Mouse (Mus musculus): ENCODE data around the gene Ddx21. TPM values are rescaled to one million over a fixed set of nuclear protein-coding genes. Genes with fewer than 3 reads are reported as not detected.

Gene Ddx21
- polyA plus RNA-seq, 1 experiment from 2014 or later = 35.4 TPM

DNA sequence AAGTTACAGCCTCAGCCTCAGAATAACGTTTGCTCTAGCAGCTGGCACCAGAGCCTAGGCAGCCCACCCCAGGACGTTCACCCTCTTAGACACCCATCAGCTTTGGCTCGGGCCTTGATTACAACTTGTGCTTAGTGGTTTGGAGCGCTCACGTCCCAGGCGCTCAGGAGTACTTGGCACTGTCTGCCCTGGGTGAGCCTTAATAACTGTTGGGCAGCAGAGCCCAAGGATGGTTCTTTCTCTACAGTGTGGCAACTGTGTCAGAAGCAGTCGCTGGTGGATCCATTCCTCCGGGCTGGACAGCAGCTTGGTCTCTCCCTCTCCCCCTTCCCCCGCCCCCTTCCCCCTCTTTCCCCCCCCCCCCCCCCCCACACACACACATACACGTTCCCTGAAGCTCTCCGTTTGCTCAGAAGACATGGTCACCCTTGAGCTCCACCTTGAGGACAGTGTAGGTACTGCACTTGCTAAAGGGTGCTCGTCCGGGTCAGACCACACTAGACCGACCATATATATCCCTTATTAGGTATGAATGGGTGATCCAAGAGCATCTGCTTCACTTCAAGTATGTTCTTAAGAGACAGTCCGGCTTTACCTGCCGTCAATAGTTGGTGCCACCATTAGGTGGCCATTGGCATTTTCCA is 52.4 kb downstream of the Ddx21 start:
- Histone ChIP-seq H3K4me1 (ENCODE audit: insufficient read depth) (no peaks in the 10 kb centered on the region), H3K9ac (no peak overlapping the region), H3K27me3 (ENCODE audit: insufficient read depth, low read length) (no peaks in the 10 kb centered on the region), H3K4me2 (no peak overlapping the region), H3K36me3 (ENCODE audit: insufficient read depth) (no peaks in the 10 kb centered on the region), H3K4me3 (ENCODE audit: low read depth, low read length) (no peak overlapping the region), H3K27ac (ENCODE audit: low read depth) (no peak overlapping the region), H3K9me3 (ENCODE audit: low read depth, low read length) (no peaks in the 10 kb centered on the region)
- DNase-seq = peak; percentile 82
- peak; percentile 87 for TF ChIP-seq CTCF (IDR thresholded peaks at IDR 0.05; ENCODE audit: low read depth)
- peak; percentile 74; the same call in 1 of the 2 replicates for ATAC-seq (ENCODE audit: insufficient read depth)
- WGBS = 25% methylated on average over 15 of the region's 16 CpGs

DNA sequence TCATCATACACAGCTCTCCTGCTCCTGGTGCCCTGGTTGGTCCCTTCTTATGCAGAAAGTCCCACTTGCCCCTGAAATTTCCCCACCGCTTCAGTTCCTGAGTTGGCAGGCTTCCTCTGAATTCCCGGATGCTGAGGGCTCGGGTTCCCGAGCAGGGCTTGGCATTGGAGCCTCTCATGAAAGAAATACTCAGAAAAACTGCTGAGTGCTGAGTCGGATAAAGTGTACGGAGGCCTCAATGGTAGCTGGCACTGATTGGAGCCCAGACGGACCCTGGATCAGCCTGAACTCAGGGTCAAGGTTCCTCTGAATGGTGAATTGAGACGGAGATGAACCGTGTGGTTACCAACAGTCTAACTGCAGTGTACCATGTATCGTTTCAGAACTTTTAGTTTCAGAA is 55.6 kb downstream of the Ddx21 start:
- H3K9ac ChIP-seq = no peak overlapping the region
- no peaks in the 10 kb centered on the region for H3K27me3 ChIP-seq (ENCODE audit: insufficient read depth, low read length)
- H3K36me3 ChIP-seq (ENCODE audit: insufficient read depth) = no peaks in the 10 kb centered on the region
- H3K4me2 ChIP-seq = no peak overlapping the region
- no peaks in the 10 kb centered on the region for H3K9me3 ChIP-seq (ENCODE audit: low read depth, low read length)
- DNase-seq (no peak), ATAC-seq (ENCODE audit: insufficient read depth) (no peak)
- H3K27ac ChIP-seq (ENCODE audit: low read depth) = no peak overlapping the region
- no peak overlapping the region for H3K4me3 ChIP-seq (ENCODE audit: low read depth, low read length)
- 67% methylated on average over 10 of the region's 10 CpGs for WGBS
- no peaks in the 10 kb centered on the region for H3K4me1 ChIP-seq (ENCODE audit: insufficient read depth)
- TF ChIP-seq CTCF (IDR thresholded peaks at IDR 0.05; ENCODE audit: low read depth) = no peak

DNA sequence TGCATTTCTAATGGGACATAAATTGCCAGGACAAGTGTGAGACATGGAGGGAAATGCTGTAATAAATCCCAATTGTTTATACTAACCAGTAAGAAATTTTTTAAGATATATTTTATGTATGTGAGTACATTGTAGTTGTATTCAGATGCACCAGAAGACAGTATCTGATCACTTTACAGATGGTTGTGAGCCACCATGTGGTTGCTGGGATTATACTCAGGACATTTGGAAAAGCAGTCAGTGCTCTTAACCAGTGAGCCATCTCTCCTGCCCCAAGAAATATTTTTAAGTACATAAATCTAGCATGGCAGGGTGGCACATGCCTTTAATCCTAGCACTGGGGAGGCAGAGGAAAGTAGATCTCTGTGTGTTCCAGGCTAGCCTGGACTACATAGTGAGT is 56.3 kb downstream of the Ddx21 start:
- H3K4me2 ChIP-seq = no peak overlapping the region
- H3K9me3 ChIP-seq (ENCODE audit: low read depth, low read length) = no peaks in the 10 kb centered on the region
- 0 out of 2 replicates have a peak, but pooled peaks have one; percentile 13 for TF ChIP-seq CTCF (IDR thresholded peaks at IDR 0.05; ENCODE audit: low read depth)
- ATAC-seq (ENCODE audit: insufficient read depth) (no peak), DNase-seq (no peak)
- no peaks in the 10 kb centered on the region for H3K4me1 ChIP-seq (ENCODE audit: insufficient read depth)
- H3K36me3 ChIP-seq (ENCODE audit: insufficient read depth) = no peaks in the 10 kb centered on the region
- H3K27me3 ChIP-seq (ENCODE audit: insufficient read depth, low read length) = no peaks in the 10 kb centered on the region
- no peak overlapping the region for H3K27ac ChIP-seq (ENCODE audit: low read depth)
- no peak overlapping the region for H3K9ac ChIP-seq
- H3K4me3 ChIP-seq (ENCODE audit: low read depth, low read length) = no peak overlapping the region

DNA sequence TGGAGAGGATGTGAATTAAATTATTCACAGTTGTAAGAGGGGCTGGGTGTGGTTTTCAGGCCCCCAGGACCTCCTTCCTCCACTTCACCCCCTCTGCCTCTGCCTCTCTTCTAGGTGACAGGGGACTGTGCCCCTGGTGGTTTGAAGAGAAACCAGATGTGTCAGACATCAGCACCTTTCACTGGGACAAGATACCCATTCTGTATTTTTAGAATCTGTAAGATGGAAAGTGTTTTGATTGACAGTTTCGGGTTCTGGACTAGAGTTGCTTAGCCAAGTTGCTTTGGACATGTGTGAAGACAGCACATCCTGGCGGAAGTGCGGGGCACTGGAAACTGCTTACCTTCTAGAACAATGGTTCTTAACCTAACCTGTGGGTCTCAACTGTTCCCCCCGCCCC is 57.8 kb downstream of the Ddx21 start:
- H3K27me3 ChIP-seq (ENCODE audit: insufficient read depth, low read length) = no peaks in the 10 kb centered on the region
- no peak overlapping the region for H3K27ac ChIP-seq (ENCODE audit: low read depth)
- no peak overlapping the region for H3K4me3 ChIP-seq (ENCODE audit: low read depth, low read length)
- TF ChIP-seq CTCF (IDR thresholded peaks at IDR 0.05; ENCODE audit: low read depth) = no peak
- WGBS = 80% methylated on average over 4 of the region's 4 CpGs
- H3K36me3 ChIP-seq (ENCODE audit: insufficient read depth) = no peaks in the 10 kb centered on the region
- DNase-seq (no peak), ATAC-seq (ENCODE audit: insufficient read depth) (no peak)
- H3K9me3 ChIP-seq (ENCODE audit: low read depth, low read length) = no peaks in the 10 kb centered on the region
- H3K9ac ChIP-seq = no peak overlapping the region
- no peaks in the 10 kb centered on the region for H3K4me1 ChIP-seq (ENCODE audit: insufficient read depth)
- no peak overlapping the region for H3K4me2 ChIP-seq

DNA sequence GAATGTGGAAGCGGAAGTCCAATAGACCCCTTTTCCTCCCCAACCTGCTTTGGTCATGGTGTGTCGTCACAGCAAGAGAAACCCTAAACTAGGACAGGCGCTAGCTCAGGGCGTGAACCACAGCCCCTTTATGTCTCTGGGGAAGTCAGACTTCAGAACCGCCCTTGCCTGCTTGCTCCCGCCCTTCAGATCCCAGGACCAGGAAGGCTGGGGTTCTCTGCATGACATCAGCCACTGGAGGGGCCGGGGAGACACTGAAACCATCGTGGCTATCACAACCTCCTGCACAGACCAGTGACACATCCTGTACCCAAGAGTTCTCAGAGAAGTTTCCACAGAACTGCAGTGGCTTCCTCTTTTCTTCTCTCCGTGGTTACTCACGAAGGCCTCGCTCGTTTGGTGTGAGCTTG is 58.7 kb downstream of the Ddx21 start:
- Histone ChIP-seq H3K4me1 (ENCODE audit: insufficient read depth) (no peaks in the 10 kb centered on the region), H3K27me3 (ENCODE audit: insufficient read depth, low read length) (no peaks in the 10 kb centered on the region), H3K4me3 (ENCODE audit: low read depth, low read length) (no peak overlapping the region), H3K4me2 (no peak overlapping the region), H3K9me3 (ENCODE audit: low read depth, low read length) (no peaks in the 10 kb centered on the region), H3K27ac (ENCODE audit: low read depth) (no peak overlapping the region), H3K36me3 (ENCODE audit: insufficient read depth) (no peaks in the 10 kb centered on the region), H3K9ac (no peak overlapping the region)
- TF ChIP-seq CTCF (IDR thresholded peaks at IDR 0.05; ENCODE audit: low read depth) = no peak
- WGBS = 77% methylated on average over 12 of the region's 12 CpGs
- ATAC-seq (ENCODE audit: insufficient read depth) (no peak), DNase-seq (peak; percentile 13)

DNA sequence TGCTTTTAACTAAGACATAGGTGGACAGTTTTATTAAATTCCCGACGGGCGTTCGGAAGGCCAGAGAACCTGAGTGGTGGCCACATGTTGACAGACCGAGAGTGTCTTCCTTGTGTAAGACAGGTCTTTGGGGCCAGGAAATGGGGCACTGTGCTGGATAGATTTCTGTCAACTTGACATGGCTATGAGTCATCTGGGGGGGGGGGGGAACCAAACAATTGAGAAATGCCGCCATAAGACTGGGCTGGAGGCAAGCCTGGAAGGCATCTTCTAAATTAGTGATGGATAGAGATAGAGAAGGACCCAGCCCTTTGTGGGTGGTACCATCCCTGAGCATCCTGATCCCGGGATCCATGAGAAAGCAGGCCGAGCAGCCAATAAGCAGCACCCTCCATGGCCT is 59.2 kb downstream of the Ddx21 start:
- Histone ChIP-seq H3K9ac (no peak overlapping the region), H3K4me1 (ENCODE audit: insufficient read depth) (no peaks in the 10 kb centered on the region), H3K27ac (ENCODE audit: low read depth) (no peak overlapping the region), H3K36me3 (ENCODE audit: insufficient read depth) (no peaks in the 10 kb centered on the region), H3K9me3 (ENCODE audit: low read depth, low read length) (no peaks in the 10 kb centered on the region), H3K4me2 (no peak overlapping the region), H3K4me3 (ENCODE audit: low read depth, low read length) (no peak overlapping the region), H3K27me3 (ENCODE audit: insufficient read depth, low read length) (no peaks in the 10 kb centered on the region)
- no peak for ATAC-seq (ENCODE audit: insufficient read depth)
- no peak for TF ChIP-seq CTCF (IDR thresholded peaks at IDR 0.05; ENCODE audit: low read depth)
- no peak for DNase-seq
- WGBS = 91% methylated on average over 8 of the region's 8 CpGs

DNA sequence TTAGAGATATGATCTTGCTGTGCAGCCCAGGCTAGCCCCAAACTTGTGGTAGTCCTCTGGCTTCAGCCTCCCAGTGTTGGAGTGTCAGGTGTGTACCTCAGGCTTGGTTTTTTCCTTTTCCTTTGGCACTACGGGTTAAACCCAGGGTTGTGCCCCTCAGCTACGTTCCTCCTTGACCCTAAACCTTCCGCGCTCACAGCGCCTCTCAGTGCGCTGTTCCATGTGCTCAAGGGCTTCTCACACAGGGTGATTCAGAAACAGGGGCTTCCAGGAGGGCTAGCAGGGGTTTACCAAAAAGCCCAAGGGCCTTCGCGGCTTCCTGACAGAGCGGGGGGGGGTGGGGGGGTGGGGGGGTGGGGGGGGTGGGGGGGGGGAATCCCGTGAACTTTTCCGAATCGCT is 59.6 kb downstream of the Ddx21 start:
- Histone ChIP-seq H3K9me3 (ENCODE audit: low read depth, low read length) (no peaks in the 10 kb centered on the region), H3K36me3 (ENCODE audit: insufficient read depth) (no peaks in the 10 kb centered on the region), H3K4me3 (ENCODE audit: low read depth, low read length) (no peak overlapping the region), H3K4me2 (no peak overlapping the region), H3K27ac (ENCODE audit: low read depth) (no peak overlapping the region), H3K9ac (no peak overlapping the region), H3K27me3 (ENCODE audit: insufficient read depth, low read length) (no peaks in the 10 kb centered on the region), H3K4me1 (ENCODE audit: insufficient read depth) (no peaks in the 10 kb centered on the region)
- DNase-seq (no peak), ATAC-seq (ENCODE audit: insufficient read depth) (no peak)
- 83% methylated on average over 12 of the region's 12 CpGs for WGBS
- no peak for TF ChIP-seq CTCF (IDR thresholded peaks at IDR 0.05; ENCODE audit: low read depth)

DNA sequence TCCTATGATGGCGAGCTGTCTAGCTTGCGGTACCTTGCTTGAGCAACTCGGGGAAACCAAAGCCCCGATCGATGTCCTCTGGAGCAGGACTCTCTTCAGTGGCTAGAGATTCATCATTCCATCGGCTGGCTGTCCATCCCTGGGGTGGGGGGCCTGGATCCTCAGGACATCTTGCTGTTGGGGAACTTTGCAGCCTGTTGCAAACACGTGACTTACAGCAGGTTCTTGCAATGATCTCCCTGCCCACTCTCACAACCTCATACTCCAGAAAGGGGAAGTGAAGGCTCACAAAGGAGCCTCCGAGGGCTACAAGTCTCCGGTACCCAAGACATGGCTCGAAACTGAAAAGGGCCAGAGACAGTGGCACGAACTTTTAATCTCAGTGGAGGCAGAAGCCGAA is 60.6 kb downstream of the Ddx21 start:
- Histone ChIP-seq H3K27ac (ENCODE audit: low read depth) (no peak overlapping the region), H3K36me3 (ENCODE audit: insufficient read depth) (no peaks in the 10 kb centered on the region), H3K4me1 (ENCODE audit: insufficient read depth) (no peaks in the 10 kb centered on the region), H3K4me2 (no peak overlapping the region), H3K27me3 (ENCODE audit: insufficient read depth, low read length) (no peaks in the 10 kb centered on the region), H3K9me3 (ENCODE audit: low read depth, low read length) (no peaks in the 10 kb centered on the region), H3K4me3 (ENCODE audit: low read depth, low read length) (no peak overlapping the region), H3K9ac (no peak overlapping the region)
- no peak for TF ChIP-seq CTCF (IDR thresholded peaks at IDR 0.05; ENCODE audit: low read depth)
- no peak for ATAC-seq (ENCODE audit: insufficient read depth)
- DNase-seq = no peak
- 90% methylated on average over 12 of the region's 12 CpGs for WGBS
